Mouse (Mus musculus): ENCODE measurements at regions not wholly inside any gene's neighbourhood (a gene's known extent, or its start where the extent isn't known, plus 50 kb on each side); places are given as distances from the start of the nearest gene placed in this dataset.

DNA sequence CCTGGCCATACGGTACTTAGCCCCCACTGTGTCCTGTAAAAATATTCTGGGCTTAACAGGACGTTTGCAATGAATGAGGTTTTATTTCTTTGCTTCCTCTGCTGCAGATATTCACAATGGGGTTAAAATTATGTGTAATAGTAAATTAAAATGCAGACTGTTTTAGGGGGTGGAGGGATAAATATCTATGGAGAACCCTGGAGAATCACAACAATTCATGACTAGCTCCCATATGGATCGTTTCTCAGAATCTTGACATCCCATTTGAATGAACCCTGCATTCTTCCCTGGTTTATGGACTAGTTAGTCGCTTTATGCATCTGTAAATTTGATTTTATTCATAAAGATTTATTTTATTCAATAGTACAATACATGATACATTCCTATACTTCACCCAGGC is 378.3 kb upstream of the Igfbp3 start:
- TF ChIP-seq CTCF (IDR thresholded peaks at IDR 0.05; ENCODE audit: borderline replicate concordance, insufficient read depth, low read depth, low read length) (no peak), POLR2A (IDR thresholded peaks at IDR 0.05; ENCODE audit: borderline replicate concordance, insufficient read depth, low read length) (no peak)

Data from cerebellum, adult 2 months (tissue).